Mouse (Mus musculus) neural tube, embryonic 11.5 days (tissue): ENCODE measurements around the gene Boll. TPM values are rescaled to one million over a fixed set of nuclear protein-coding genes. Genes with fewer than 3 reads are reported as not detected.
A peak's percentile ranks its signal among the peaks of the same experiment; 100 is the strongest.

Source experiments
- ATAC-seq: fragments of 200-750 bp; cut with Nextera tagmentation; 2 replicates; pipeline ENCODE4 v1.8.0; 2017; ENCODE audit warnings: moderate number of reproducible peaks, mild to moderate bottlenecking, moderate TSS enrichment, moderate library complexity; ENCODE audit not compliant: insufficient read depth, low FRiP score, low TSS enrichment
- DNase-seq: peaks from one replicate; pipeline ENCODE4 v3.0.0-alpha.2; 2015; ENCODE audit warnings: low spot score
- H3K27ac ChIP-seq: fragments of 300-500 bp; sonication (generic); 2 replicates; pipeline ENCODE4 v1.5.1; 2014; ENCODE audit warnings: low read depth, mild to moderate bottlenecking, low read length
- H3K27me3 ChIP-seq: fragments of 300-500 bp; sonication (generic); 2 replicates; pipeline ENCODE4 v1.6.1; 2014; ENCODE audit warnings: mild to moderate bottlenecking, low read length, mixed read lengths; ENCODE audit not compliant: control insufficient read depth, insufficient read depth
- H3K36me3 ChIP-seq: fragments of 300-500 bp; sonication (generic); 2 replicates; pipeline ENCODE4 v1.6.1; 2014; ENCODE audit warnings: mild to moderate bottlenecking, low read length, moderate library complexity, mixed read lengths; ENCODE audit not compliant: control insufficient read depth, insufficient read depth
- H3K4me1 ChIP-seq: fragments of 300-500 bp; sonication (generic); 2 replicates; pipeline ENCODE4 v1.6.1; 2014; ENCODE audit warnings: low read length, mixed read lengths; ENCODE audit not compliant: control insufficient read depth, insufficient read depth
- H3K4me2 ChIP-seq: fragments of 300-500 bp; sonication (generic); 2 replicates; pipeline ENCODE4 v1.6.1; 2014; ENCODE audit warnings: low read depth, mild to moderate bottlenecking, moderate library complexity
- H3K4me3 ChIP-seq: fragments of 300-500 bp; sonication (generic); 2 replicates; pipeline ENCODE4 v1.5.1; 2014; ENCODE audit warnings: low read depth, low read length
- H3K9ac ChIP-seq: fragments of 300-500 bp; sonication (generic); 2 replicates; pipeline ENCODE4 v1.6.1; 2014; ENCODE audit warnings: mild to moderate bottlenecking, low read length
- H3K9me3 ChIP-seq: fragments of 300-500 bp; sonication (generic); 2 replicates; pipeline ENCODE4 v1.6.1; 2016; ENCODE audit warnings: low read length; ENCODE audit not compliant: control insufficient read depth
- WGBS: fragments of 180-500 bp; shearing (Covaris S2); extraction: QIAGEN DNeasy Blood & Tissue Kit; methylation state at CpG from one replicate; pipeline ENCODE4 v1.1.7; 2014; 5-methylcytosine and 5-hydroxymethylcytosine counted together
- polyA plus RNA-seq: library from polyadenylated mRNA; unstranded; fragments of >200 nt; fragmentation: Nextera tagmentation; extraction: Ambion mirVana; gene quantifications from 2 replicates; pipeline ENCODE4 v1.2.1, GENCODE M21; 2014

Boll gene
- 0.49 TPM in 1 of 2 replicates, not detected in the other for polyA plus RNA-seq

GRCm38 (mm10) chr1:55363044-55363565 is at the start of gene Boll:
TSS of gene Boll (minus strand) at chr1:55363469.
- 7% methylated on average over 57 of the region's 68 CpGs for WGBS
- peak within 1 kb of the TSS; percentile 40 for H3K4me3 ChIP-seq
- ATAC-seq (peak; percentile 82), DNase-seq (peak; percentile 80)
- H3K9me3 ChIP-seq, result peaks cover 7% of the 10 kb centered on the region; the same call in 1 of the 2 replicates
- H3K36me3 ChIP-seq, result no peaks in the 10 kb centered on the region
- H3K27me3 ChIP-seq, result peaks cover 14% of the 10 kb centered on the region
- H3K4me2 ChIP-seq, result peak within 1 kb of the TSS; percentile 52
- no peak within 1 kb of the TSS for H3K27ac ChIP-seq
- H3K4me1 ChIP-seq, result no peaks in the 10 kb centered on the region
- no peak within 1 kb of the TSS for H3K9ac ChIP-seq

GRCm38 (mm10) chr1:55412569-55412968 is 49.3 kb upstream of the Boll start:
- no peak for DNase-seq
- no peak overlapping the region for H3K4me2 ChIP-seq
- WGBS, result 17% methylated on average over 6 of the region's 6 CpGs
- no peaks in the 10 kb centered on the region for H3K4me1 ChIP-seq
- no peak overlapping the region for H3K4me3 ChIP-seq
- no peaks in the 10 kb centered on the region for H3K9me3 ChIP-seq
- H3K27me3 ChIP-seq, result no peaks in the 10 kb centered on the region
- H3K9ac ChIP-seq, result no peak overlapping the region
- no peak for ATAC-seq
- no peak overlapping the region for H3K27ac ChIP-seq
- H3K36me3 ChIP-seq, result no peaks in the 10 kb centered on the region

DNA sequence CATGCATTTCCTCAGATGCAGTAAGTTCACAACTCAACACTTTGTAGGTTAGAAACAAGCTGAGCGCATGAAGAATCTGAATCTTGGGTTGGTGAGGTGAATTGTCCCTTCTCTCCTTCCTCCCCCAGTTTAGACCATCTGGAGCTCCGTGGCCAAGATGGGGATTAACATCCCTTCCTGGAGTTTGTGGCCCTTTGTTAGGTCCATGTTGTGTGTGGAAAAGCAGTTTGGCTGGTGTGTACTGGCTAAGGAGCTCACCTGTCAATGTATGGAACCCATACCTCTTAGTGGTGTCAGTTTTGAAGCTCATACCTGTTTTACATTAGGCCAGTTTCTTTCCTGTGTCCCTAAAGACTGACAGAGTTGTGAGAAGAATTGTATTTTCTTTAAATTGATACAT is 47.8 kb upstream of the Boll start:
- 85% methylated on average over 2 of the region's 2 CpGs for WGBS
- H3K36me3 ChIP-seq, result no peaks in the 10 kb centered on the region
- H3K4me1 ChIP-seq, result no peaks in the 10 kb centered on the region
- DNase-seq (no peak), ATAC-seq (no peak)
- no peak overlapping the region for H3K4me3 ChIP-seq
- no peaks in the 10 kb centered on the region for H3K27me3 ChIP-seq
- no peak overlapping the region for H3K9ac ChIP-seq
- H3K4me2 ChIP-seq, result no peak overlapping the region
- no peaks in the 10 kb centered on the region for H3K9me3 ChIP-seq
- H3K27ac ChIP-seq, result no peak overlapping the region

- DNase-seq (no peak), ATAC-seq (no peak)
- H3K4me2 ChIP-seq, result no peak overlapping the region
- WGBS, result 79% methylated on average over 2 of the region's 2 CpGs
- no peaks in the 10 kb centered on the region for H3K27me3 ChIP-seq
- H3K27ac ChIP-seq, result no peak overlapping the region
- H3K9ac ChIP-seq, result no peak overlapping the region
- no peaks in the 10 kb centered on the region for H3K9me3 ChIP-seq
- no peaks in the 10 kb centered on the region for H3K36me3 ChIP-seq
- no peak overlapping the region for H3K4me3 ChIP-seq
- H3K4me1 ChIP-seq, result no peaks in the 10 kb centered on the region
Measured at GRCm38 (mm10) chr1:55410670-55411069, 47.4 kb upstream of the Boll start.

- no peaks in the 10 kb centered on the region for H3K9me3 ChIP-seq
- peak overlapping the region; percentile 73 for H3K9ac ChIP-seq
- WGBS, result 5% methylated on average over 31 of the region's 35 CpGs
- peak overlapping the region; percentile 73 for H3K4me3 ChIP-seq
- ATAC-seq (peak; percentile 21), DNase-seq (peak; percentile 60)
- H3K27ac ChIP-seq, result no peak overlapping the region
- 0 out of 2 replicates have a peak, but pooled peaks cover 4% of the 10 kb centered on the region for H3K4me1 ChIP-seq
- H3K4me2 ChIP-seq, result peak overlapping the region; percentile 98
- no peaks in the 10 kb centered on the region for H3K36me3 ChIP-seq
- H3K27me3 ChIP-seq, result no peaks in the 10 kb centered on the region
Measured at GRCm38 (mm10) chr1:55406531-55407375, 43.5 kb upstream of the Boll start.

DNA sequence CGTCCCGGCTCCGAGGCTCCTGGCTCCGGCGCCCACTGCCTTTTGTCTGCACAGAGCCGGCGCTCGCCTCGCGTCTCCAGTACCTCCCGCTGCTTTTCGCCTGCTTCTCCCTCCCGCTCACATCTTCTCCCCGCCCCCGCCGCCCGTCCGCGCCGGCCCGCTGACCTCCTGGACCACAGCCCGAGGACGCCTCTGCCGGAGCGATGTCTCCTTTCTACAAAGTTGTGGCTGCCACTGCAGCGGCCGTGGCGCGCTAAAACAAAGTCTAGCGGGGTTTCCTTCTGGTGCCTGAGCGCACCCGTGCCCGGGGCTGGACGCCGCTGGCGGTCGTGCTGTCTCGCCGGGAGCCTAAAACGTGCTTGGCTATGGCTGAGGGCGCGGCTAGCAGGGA is 42.7 kb upstream of the Boll start:
- WGBS, result under 1% methylated on average over 42 of the region's 42 CpGs
- 0 out of 2 replicates have a peak, but pooled peaks cover 4% of the 10 kb centered on the region for H3K4me1 ChIP-seq
- no peaks in the 10 kb centered on the region for H3K9me3 ChIP-seq
- H3K4me3 ChIP-seq, result peak overlapping the region; percentile 73
- ATAC-seq (peak; percentile 59), DNase-seq (no peak)
- H3K27me3 ChIP-seq, result no peaks in the 10 kb centered on the region
- H3K9ac ChIP-seq, result peak overlapping the region; percentile 73
- no peaks in the 10 kb centered on the region for H3K36me3 ChIP-seq
- peak overlapping the region; percentile 50; the same call in 1 of the 2 replicates for H3K27ac ChIP-seq
- H3K4me2 ChIP-seq, result peak overlapping the region; percentile 98

GRCm38 (mm10) chr1:55405272-55406022 is 42.2 kb upstream of the Boll start, which contains the start of gene Plcl1:
TSS of gene Plcl1 (plus strand) at chr1:55405921.
- Histone ChIP-seq H3K4me3 (peak within 1 kb of the TSS; percentile 73), H3K9me3 (no peaks in the 10 kb centered on the region), H3K27me3 (no peaks in the 10 kb centered on the region), H3K27ac (peak within 1 kb of the TSS; percentile 50; the same call in 1 of the 2 replicates), H3K9ac (peak within 1 kb of the TSS; percentile 73), H3K4me1 (0 out of 2 replicates have a peak, but pooled peaks cover 4% of the 10 kb centered on the region), H3K4me2 (peak within 1 kb of the TSS; percentile 98), H3K36me3 (no peaks in the 10 kb centered on the region)
- peak; percentile 94 for DNase-seq
- 4% methylated on average over 48 of the region's 51 CpGs for WGBS
- peak; percentile 99 for ATAC-seq

- H3K9me3 ChIP-seq, result no peaks in the 10 kb centered on the region
- DNase-seq, result peak; percentile 64
- no peaks in the 10 kb centered on the region for H3K36me3 ChIP-seq
- H3K4me2 ChIP-seq, result no peak overlapping the region
- H3K4me3 ChIP-seq, result no peak overlapping the region
- no peak overlapping the region for H3K9ac ChIP-seq
- 6% methylated on average over 3 of the region's 3 CpGs for WGBS
- H3K27ac ChIP-seq, result no peak overlapping the region
- H3K4me1 ChIP-seq, result 0 out of 2 replicates have a peak, but pooled peaks cover 4% of the 10 kb centered on the region
- ATAC-seq, result no peak
- no peaks in the 10 kb centered on the region for H3K27me3 ChIP-seq
Measured at GRCm38 (mm10) chr1:55404439-55404838, 41.2 kb upstream of the Boll start.
